Mouse (Mus musculus) liver, embryonic 13.5 days (tissue): ENCODE measurements around the gene Col5a1. TPM values are rescaled to one million over a fixed set of nuclear protein-coding genes. Genes with fewer than 3 reads are reported as not detected.
A peak's percentile ranks its signal among the peaks of the same experiment; 100 is the strongest.

Experiments
- ATAC-seq: fragments of 200-750 bp; cut with Nextera tagmentation; 2 replicates; pipeline ENCODE4 v1.8.0; 2017; ENCODE audit warnings: low read depth, mild to moderate bottlenecking, moderate number of reproducible peaks, moderate library complexity
- DNase-seq: peaks from one replicate; pipeline ENCODE4 v3.0.0; 2022
- H3K27ac ChIP-seq: fragments of 300-500 bp; sonication (generic); 2 replicates; pipeline ENCODE4 v1.5.1; 2015; ENCODE audit warnings: moderate library complexity, mild to moderate bottlenecking, inconsistent platforms
- H3K27me3 ChIP-seq: fragments of 300-500 bp; sonication (generic); 2 replicates; pipeline ENCODE4 v1.6.1; 2015; ENCODE audit warnings: mild to moderate bottlenecking, inconsistent platforms
- H3K36me3 ChIP-seq: fragments of 300-500 bp; sonication (generic); 2 replicates; pipeline ENCODE4 v1.6.1; 2015; ENCODE audit warnings: mild to moderate bottlenecking, inconsistent platforms
- H3K4me1 ChIP-seq: fragments of 300-500 bp; sonication (generic); replicated peaks from 2 replicates; pipeline ENCODE4 v1.6.1; 2015; ENCODE audit warnings: inconsistent platforms
- H3K4me2 ChIP-seq: fragments of 300-500 bp; sonication (generic); 2 replicates; pipeline ENCODE4 v1.6.1; 2015; ENCODE audit warnings: inconsistent platforms, mild to moderate bottlenecking, moderate library complexity
- H3K4me3 ChIP-seq: fragments of 300-500 bp; sonication (generic); replicated peaks from 2 replicates; pipeline ENCODE4 v1.5.1; 2015; ENCODE audit warnings: mild to moderate bottlenecking, inconsistent platforms
- H3K9ac ChIP-seq: fragments of 300-500 bp; sonication (generic); 2 replicates; pipeline ENCODE4 v1.6.1; 2015; ENCODE audit warnings: mild to moderate bottlenecking, inconsistent platforms
- H3K9me3 ChIP-seq: fragments of 300-500 bp; sonication (generic); replicated peaks from 2 replicates; pipeline ENCODE4 v1.6.1; 2016; ENCODE audit warnings: inconsistent platforms
- WGBS: fragments of 180-500 bp; shearing (Covaris S2); methylation state at CpG from one replicate; pipeline ENCODE4 v1.1.7; 2015; ENCODE audit not compliant: insufficient replicate concordance; 5-methylcytosine and 5-hydroxymethylcytosine counted together
- polyA plus RNA-seq: library from polyadenylated mRNA; unstranded; fragments of >200 nt; fragmentation: Nextera tagmentation; extraction: Ambion mirVana; gene quantifications from 2 replicates; pipeline ENCODE4 v1.2.1, GENCODE M21; 2015

Gene Col5a1
- polyA plus RNA-seq, 1 experiment from 2014 or later = 11.1 TPM

DNA sequence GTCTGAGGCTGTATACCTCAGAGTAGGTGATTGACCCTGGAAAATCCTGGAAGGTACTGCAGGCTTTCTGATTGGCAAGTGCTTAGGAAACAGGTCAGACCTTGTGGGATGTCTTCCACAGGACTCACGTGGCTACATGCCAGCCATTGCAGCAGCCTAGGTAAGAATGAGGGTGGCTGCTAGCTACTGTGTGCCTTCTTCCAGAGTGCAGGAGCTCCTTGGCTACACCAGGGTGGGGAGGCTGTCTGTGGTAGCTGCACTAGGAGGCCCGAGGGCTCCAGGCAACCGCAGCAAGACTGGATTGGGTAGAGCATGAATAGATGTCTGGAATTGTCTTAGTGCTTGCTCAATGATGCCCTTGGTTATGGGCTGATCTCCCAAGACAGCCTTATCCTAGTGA is 38.2 kb downstream of the Col5a1 start:
- Histone ChIP-seq H3K9me3 (no peaks in the 10 kb centered on the region), H3K4me3 (no peak overlapping the region), H3K9ac (no peak overlapping the region), H3K27ac (no peak overlapping the region), H3K36me3 (no peaks in the 10 kb centered on the region), H3K4me2 (no peak overlapping the region), H3K4me1 (no peaks in the 10 kb centered on the region), H3K27me3 (0 out of 2 replicates have a peak, but pooled peaks cover 2% of the 10 kb centered on the region)
- no peak for DNase-seq
- no peak for ATAC-seq
- 52% methylated on average over 3 of the region's 3 CpGs for WGBS

DNA sequence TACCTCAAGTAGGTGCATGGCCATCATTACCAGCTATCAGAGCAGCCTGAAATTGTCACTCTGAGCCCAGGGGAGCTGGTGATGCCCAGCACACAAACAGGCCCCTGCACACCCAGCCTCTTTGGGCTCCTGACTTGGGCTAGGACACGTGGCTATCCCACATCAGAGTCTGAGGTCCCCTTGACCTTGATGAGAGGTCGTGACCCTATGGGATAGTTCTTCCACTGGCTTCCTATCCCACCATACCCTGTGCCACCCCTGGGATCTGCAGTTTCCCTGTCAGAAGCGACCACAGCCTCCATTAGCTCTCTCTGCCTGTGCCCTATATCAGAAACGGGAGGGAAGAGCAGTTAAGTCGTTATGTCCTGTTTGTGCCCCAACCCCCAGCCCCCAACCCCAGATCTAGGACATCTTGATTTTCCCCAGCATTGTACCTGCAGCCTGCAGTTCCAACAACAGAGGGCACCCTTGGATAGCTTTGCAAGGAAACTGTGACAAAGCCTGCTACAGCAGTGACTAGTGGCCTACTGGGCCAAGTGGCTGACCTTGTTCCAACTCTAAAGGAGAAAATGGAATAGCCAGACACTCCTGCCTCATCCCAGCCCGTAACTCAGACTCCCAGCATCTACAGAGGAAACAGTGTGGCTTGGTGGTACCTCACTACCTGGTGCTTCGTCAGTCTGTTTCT is 40.4 kb downstream of the Col5a1 start:
- Histone ChIP-seq H3K4me2 (no peak overlapping the region), H3K4me3 (no peak overlapping the region), H3K4me1 (no peaks in the 10 kb centered on the region), H3K27me3 (0 out of 2 replicates have a peak, but pooled peaks cover 2% of the 10 kb centered on the region), H3K27ac (no peak overlapping the region), H3K9me3 (no peaks in the 10 kb centered on the region), H3K36me3 (no peaks in the 10 kb centered on the region), H3K9ac (no peak overlapping the region)
- peak; percentile 26 for DNase-seq
- ATAC-seq = no peak
- 32% methylated on average over 7 of the region's 7 CpGs for WGBS

DNA sequence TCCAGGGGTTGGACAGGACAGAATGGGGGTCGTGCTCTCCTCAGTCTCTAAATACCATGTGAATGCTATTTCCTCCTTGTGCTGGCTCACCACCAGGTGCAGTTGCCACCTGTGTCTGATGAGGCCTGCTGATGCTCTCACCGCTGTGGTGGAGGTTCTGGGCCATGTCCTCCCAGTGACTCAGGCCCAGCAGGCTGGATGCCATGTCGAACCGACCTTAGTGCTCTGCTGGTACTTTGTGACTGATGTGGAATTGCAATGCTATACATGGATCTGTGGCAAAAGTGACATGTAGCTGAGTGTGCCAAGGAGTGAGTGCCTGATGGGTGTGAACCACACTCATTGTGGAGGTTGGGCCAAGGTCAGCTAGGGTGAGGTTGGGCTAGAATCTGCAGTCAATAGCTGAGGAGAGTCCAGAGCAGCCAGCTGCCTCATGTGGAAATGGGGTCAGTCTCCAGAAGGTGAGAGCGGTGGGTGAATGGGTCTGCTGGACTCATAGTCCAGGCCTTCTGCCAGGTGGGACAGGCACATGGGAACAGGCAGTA is 44.3 kb downstream of the Col5a1 start:
- no peak overlapping the region for H3K27ac ChIP-seq
- no peaks in the 10 kb centered on the region for H3K27me3 ChIP-seq
- H3K4me2 ChIP-seq = no peak overlapping the region
- H3K9ac ChIP-seq = no peak overlapping the region
- H3K4me3 ChIP-seq = no peak overlapping the region
- 78% methylated on average over 5 of the region's 5 CpGs for WGBS
- DNase-seq (no peak), ATAC-seq (no peak)
- H3K36me3 ChIP-seq = no peaks in the 10 kb centered on the region
- H3K9me3 ChIP-seq = no peaks in the 10 kb centered on the region
- H3K4me1 ChIP-seq = no peaks in the 10 kb centered on the region

DNA sequence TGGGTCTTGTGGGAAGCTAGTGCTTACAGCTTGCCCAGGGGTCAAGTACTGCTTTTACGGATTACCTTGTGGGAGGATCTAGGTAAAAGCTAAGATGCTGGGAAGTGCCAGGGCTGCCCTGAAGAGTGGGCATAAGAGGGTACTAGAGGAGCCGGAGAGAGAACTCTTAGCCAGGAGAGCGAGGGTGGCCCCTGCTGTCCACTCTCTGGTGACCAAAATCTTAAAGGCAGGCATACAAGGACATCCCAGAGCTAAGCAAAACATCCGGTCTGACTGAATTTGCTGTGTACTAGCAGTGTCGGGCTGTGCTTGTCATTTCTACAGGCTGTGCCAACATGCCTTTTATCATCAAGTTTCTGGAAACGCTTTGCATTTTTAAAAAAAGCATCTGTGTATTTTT is 44.9 kb downstream of the Col5a1 start:
- H3K9me3 ChIP-seq = no peaks in the 10 kb centered on the region
- no peak overlapping the region for H3K4me2 ChIP-seq
- 71% methylated on average over 6 of the region's 6 CpGs for WGBS
- no peaks in the 10 kb centered on the region for H3K27me3 ChIP-seq
- no peaks in the 10 kb centered on the region for H3K4me1 ChIP-seq
- DNase-seq (no peak), ATAC-seq (no peak)
- no peaks in the 10 kb centered on the region for H3K36me3 ChIP-seq
- H3K27ac ChIP-seq = no peak overlapping the region
- no peak overlapping the region for H3K9ac ChIP-seq
- no peak overlapping the region for H3K4me3 ChIP-seq

DNA sequence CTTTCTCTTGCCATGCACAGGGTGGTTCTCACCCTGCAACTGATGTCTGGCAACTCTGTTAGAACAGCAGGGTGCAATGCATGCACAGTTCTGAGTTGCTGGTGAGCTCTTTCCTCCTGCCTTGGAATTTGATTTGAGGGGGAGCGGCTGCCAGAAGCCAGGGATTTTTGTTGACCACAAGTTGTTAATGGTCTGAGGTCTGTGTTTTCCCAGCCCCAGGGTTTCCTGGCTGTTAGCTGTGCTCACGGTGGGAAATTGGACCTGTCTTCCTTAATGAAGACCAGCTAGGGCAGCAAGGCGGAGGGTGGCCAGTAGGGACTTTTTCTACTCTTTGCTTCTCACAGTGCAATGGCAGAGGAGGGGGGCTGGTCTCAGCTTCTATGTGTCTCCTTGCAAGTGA is 45.7 kb downstream of the Col5a1 start:
- no peaks in the 10 kb centered on the region for H3K36me3 ChIP-seq
- H3K9me3 ChIP-seq = no peaks in the 10 kb centered on the region
- H3K27me3 ChIP-seq = no peaks in the 10 kb centered on the region
- H3K9ac ChIP-seq = no peak overlapping the region
- H3K4me2 ChIP-seq = no peak overlapping the region
- H3K4me3 ChIP-seq = no peak overlapping the region
- H3K4me1 ChIP-seq = no peaks in the 10 kb centered on the region
- WGBS = 46% methylated on average over 3 of the region's 3 CpGs
- ATAC-seq (no peak), DNase-seq (no peak)
- H3K27ac ChIP-seq = no peak overlapping the region

DNA sequence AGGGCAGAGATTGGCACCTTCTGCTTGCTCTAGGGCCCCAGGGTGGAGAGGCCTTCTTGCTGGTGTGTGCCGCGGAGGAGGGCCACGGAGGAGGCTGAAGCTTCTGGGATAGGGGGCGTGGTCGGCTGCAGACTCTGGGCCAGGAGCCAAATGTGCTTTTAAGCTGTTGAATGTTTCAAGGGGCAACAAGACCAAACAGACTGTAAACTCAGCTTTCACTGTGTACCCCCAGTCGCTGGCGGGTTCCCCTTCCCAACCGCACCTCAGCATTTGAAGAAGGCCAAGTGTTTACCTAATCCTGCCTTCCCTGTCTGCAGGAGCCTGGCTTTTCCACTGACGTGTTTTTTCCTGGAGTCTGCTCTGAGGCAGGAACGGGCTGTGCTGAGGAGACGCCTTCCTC is 48.0 kb downstream of the Col5a1 start:
- Histone ChIP-seq H3K36me3 (no peaks in the 10 kb centered on the region), H3K4me1 (no peaks in the 10 kb centered on the region), H3K4me3 (no peak overlapping the region), H3K27ac (no peak overlapping the region), H3K9ac (no peak overlapping the region), H3K9me3 (no peaks in the 10 kb centered on the region), H3K4me2 (no peak overlapping the region), H3K27me3 (no peaks in the 10 kb centered on the region)
- DNase-seq = no peak
- 48% methylated on average over 11 of the region's 11 CpGs for WGBS
- no peak for ATAC-seq

DNA sequence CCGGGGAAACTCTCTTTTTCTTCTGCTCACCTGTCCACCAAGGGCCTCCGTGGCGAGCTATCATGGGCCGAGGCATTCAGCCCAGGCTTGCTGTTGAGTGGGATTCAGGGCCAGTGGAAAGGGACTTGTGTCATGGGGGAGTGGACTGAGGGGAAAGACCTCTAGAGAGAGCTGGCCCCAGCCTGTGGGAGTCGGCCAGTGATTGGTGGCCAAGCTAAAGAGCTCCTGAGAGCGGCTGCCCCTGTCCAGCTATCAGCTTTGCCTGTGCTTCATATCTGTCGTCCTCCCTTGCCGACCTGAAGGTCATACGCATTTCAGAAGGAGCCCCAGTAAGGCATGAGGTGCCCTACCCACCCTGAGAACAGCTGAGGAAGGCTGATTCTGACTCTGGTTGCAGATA is 48.6 kb downstream of the Col5a1 start:
- ATAC-seq (no peak), DNase-seq (no peak)
- H3K4me1 ChIP-seq = no peaks in the 10 kb centered on the region
- H3K36me3 ChIP-seq = no peaks in the 10 kb centered on the region
- WGBS = 55% methylated on average over 9 of the region's 9 CpGs
- H3K9ac ChIP-seq = no peak overlapping the region
- H3K27ac ChIP-seq = no peak overlapping the region
- H3K4me3 ChIP-seq = no peak overlapping the region
- H3K9me3 ChIP-seq = no peaks in the 10 kb centered on the region
- H3K27me3 ChIP-seq = no peaks in the 10 kb centered on the region
- H3K4me2 ChIP-seq = no peak overlapping the region

DNA sequence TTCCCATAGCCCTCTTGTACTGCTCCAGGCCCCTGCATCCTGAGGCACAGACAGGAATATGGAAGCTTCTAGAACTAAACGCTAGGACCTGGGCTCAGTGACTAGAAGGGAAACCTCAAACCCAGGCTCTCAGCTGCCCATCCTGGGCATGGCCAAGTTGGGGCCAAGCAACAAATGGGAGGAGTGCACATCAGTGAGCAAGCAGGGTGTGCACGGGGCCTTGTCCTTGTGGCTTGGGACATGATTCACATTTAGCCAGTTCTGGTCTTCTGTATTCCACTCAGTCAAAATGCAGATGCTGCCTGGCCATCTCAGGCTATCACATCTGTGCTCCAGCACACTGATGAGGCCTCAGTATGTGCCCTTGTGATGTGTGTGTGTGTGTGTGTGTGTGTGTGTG is 49.2 kb downstream of the Col5a1 start:
- ATAC-seq (no peak), DNase-seq (no peak)
- Histone ChIP-seq H3K4me2 (no peak overlapping the region), H3K4me3 (no peak overlapping the region), H3K36me3 (no peaks in the 10 kb centered on the region), H3K4me1 (no peaks in the 10 kb centered on the region), H3K27me3 (no peaks in the 10 kb centered on the region), H3K9ac (no peak overlapping the region), H3K27ac (no peak overlapping the region), H3K9me3 (no peaks in the 10 kb centered on the region)
- 71% methylated on average over 2 of the region's 2 CpGs for WGBS

DNA sequence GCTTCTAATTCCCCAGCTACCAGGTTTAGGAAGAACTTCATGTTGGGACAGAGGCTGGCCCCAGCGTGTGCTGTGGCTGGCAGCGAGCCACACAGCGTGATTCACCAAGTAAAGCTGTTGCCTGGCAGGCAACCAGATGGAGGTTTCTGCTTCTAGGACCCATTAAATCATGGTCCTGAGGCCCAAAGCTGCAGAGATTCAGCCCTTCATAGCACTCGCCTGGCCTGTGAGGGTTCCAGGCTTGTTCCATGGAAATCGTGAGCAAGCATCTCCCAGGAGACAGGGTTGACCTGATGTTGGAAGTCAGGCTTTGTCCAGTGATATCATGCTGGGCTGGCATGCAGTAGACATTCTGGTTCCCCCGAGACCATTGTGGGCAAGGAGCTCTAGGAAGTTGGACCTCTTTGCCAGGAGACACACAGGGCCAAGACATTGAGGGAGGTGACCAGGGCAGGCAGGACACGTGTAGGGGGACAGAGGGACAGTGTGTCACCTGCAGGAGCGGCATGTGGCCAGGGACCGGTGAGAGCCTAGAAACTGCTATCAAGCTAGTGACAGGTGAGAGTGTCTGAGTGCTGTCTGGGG is 50.5 kb downstream of the Col5a1 start:
- no peak for DNase-seq
- ATAC-seq = no peak
- Histone ChIP-seq H3K9me3 (no peaks in the 10 kb centered on the region), H3K27ac (no peak overlapping the region; the same call in 1 of the 2 replicates), H3K4me3 (no peak overlapping the region), H3K9ac (no peak overlapping the region), H3K36me3 (no peaks in the 10 kb centered on the region), H3K4me2 (no peak overlapping the region), H3K27me3 (no peaks in the 10 kb centered on the region), H3K4me1 (no peaks in the 10 kb centered on the region)
- 60% methylated on average over 9 of the region's 9 CpGs for WGBS

DNA sequence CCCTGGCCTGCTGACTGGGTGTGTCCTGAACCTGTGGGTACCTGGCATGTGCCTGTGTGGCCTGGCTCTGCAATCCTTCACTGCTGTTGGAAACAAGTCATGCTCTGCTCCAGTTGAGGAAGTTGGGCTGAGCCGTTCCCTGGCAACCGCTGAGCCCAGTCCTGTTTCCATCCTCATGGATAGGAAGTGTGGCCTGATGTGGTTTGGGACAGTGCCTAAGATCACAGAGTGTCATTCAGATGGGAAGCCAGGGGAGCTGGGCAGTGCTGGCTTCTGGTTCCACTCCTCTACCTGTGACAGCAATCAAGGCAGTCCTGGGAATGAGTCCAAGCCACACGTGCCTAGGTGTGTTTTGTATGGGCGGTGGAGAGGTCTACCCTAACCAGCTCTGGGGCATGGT is 53.2 kb downstream of the Col5a1 start:
- H3K4me3 ChIP-seq = no peak overlapping the region
- H3K27ac ChIP-seq = no peak overlapping the region
- no peak for ATAC-seq
- H3K9me3 ChIP-seq = no peaks in the 10 kb centered on the region
- no peak overlapping the region for H3K9ac ChIP-seq
- H3K4me1 ChIP-seq = no peaks in the 10 kb centered on the region
- no peak for DNase-seq
- H3K4me2 ChIP-seq = no peak overlapping the region
- H3K27me3 ChIP-seq = no peaks in the 10 kb centered on the region
- 67% methylated on average over 4 of the region's 4 CpGs for WGBS
- no peaks in the 10 kb centered on the region for H3K36me3 ChIP-seq

DNA sequence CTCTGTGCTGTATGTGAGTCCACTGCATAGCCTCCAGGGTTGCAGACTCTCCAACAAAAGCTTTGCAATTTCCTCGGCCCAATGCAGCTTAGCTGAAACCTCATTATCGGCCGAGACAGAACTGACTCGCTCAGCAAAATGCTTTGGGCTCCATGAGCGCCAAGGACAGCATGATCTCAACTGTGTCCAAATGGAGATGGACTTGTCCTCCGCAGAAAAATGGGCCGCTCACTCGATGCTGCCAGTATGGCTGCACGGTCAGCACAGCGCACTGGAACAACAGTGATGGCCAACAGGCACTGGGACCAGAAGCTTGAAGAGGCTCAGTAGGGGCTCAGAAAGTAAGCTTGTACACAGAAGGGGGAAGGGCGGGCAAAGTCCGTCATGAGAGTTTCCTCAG is 53.9 kb downstream of the Col5a1 start:
- ATAC-seq = no peak
- H3K9me3 ChIP-seq = no peaks in the 10 kb centered on the region
- H3K4me3 ChIP-seq = no peak overlapping the region
- H3K9ac ChIP-seq = no peak overlapping the region
- no peak overlapping the region for H3K4me2 ChIP-seq
- no peaks in the 10 kb centered on the region for H3K4me1 ChIP-seq
- H3K27me3 ChIP-seq = no peaks in the 10 kb centered on the region
- 75% methylated on average over 12 of the region's 12 CpGs for WGBS
- DNase-seq = no peak
- no peak overlapping the region for H3K27ac ChIP-seq
- H3K36me3 ChIP-seq = no peaks in the 10 kb centered on the region

DNA sequence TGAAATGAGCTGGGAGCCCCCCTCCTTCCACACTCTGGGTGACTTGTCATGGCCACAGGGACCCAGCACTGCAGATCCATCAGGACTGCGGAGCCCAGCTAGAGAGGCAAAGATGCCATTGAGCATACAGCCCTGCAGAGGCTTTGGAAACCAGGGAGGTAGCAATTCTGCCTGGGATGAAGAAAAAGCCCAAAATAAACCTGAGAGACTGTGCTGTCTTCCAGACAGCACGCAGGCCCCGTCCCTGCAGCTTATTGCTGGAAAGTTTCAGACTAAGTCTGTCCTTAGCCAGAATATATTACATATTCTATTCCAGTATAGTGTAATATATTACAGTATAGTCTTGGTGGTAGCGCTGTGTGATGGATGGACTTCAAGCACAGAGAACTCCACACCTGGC is 61.0 kb downstream of the Col5a1 start:
- ATAC-seq = no peak
- no peaks in the 10 kb centered on the region for H3K9me3 ChIP-seq
- H3K27ac ChIP-seq = no peak overlapping the region
- no peak overlapping the region for H3K9ac ChIP-seq
- H3K4me3 ChIP-seq = no peak overlapping the region
- no peak for DNase-seq
- 77% methylated on average over 4 of the region's 4 CpGs for WGBS
- peaks cover 11% of the 10 kb centered on the region; the same call in 1 of the 2 replicates for H3K27me3 ChIP-seq
- no peaks in the 10 kb centered on the region for H3K4me1 ChIP-seq
- no peaks in the 10 kb centered on the region for H3K36me3 ChIP-seq
- H3K4me2 ChIP-seq = no peak overlapping the region
